Mouse (Mus musculus): ENCODE data around the gene Etfb.

GRCm38 (mm10) chr7:43436341-43437255 lies 7.3 kb upstream of the Etfb start, which contains the start of gene Nkg7:
- TF ChIP-seq CTCF (IDR thresholded peaks at IDR 0.05; ENCODE audit: borderline replicate concordance, control insufficient read depth, extremely low read depth, insufficient read depth, low read length, poor library complexity) (no peak), POLR2A (IDR thresholded peaks at IDR 0.05; ENCODE audit: control insufficient read depth, extremely low read depth, insufficient read depth, low read length, poor library complexity) (no peak)
